Mouse (Mus musculus): Measurements from ENCODE around the gene Rps16. TPM values are rescaled to one million over a fixed set of nuclear protein-coding genes. Genes with fewer than 3 reads are reported as not detected.

Rps16 gene
- total and polyA plus RNA-seq, 2 experiments from 2014 or later: 158 to 536 TPM

- H3K4me3 ChIP-seq (ENCODE audit: low read depth, low read length): no peak overlapping the region
- H3K9me3 ChIP-seq (ENCODE audit: low read length): no peaks in the 10 kb centered on the region
- peak; percentile 27 for TF ChIP-seq CTCF (IDR thresholded peaks at IDR 0.05)
- no peak overlapping the region for H3K4me2 ChIP-seq (ENCODE audit: low read depth, low read length, poor library complexity, severe bottlenecking)
- no peak overlapping the region for H3K27ac ChIP-seq (ENCODE audit: low read depth, low read length)
- H3K9ac ChIP-seq (replicated peaks; ENCODE audit: low read length, poor library complexity, severe bottlenecking): no peak overlapping the region
- H3K27me3 ChIP-seq (ENCODE audit: insufficient read depth, low read length): no peaks in the 10 kb centered on the region
- peaks cover 13% of the 10 kb centered on the region; the same call in 1 of the 2 replicates for H3K36me3 ChIP-seq (ENCODE audit: insufficient read depth, low read length)
- peaks cover 9% of the 10 kb centered on the region; the same call in 1 of the 2 replicates for H3K4me1 ChIP-seq (ENCODE audit: insufficient read depth, low read length)
- 98% methylated on average over 2 of the region's 2 CpGs for WGBS
- ATAC-seq (ENCODE audit: low FRiP score) (no peak), DNase-seq (ENCODE audit: low spot score) (no peak)
These were observed 2.8 kb downstream of the Rps16 start for GRCm38 (mm10) chr7:28353267-28353666.

GRCm38 (mm10) chr7:28354113-28354581 lies 3.7 kb downstream of the Rps16 start:
- ATAC-seq (ENCODE audit: low FRiP score) (no peak), DNase-seq (ENCODE audit: low spot score) (no peak)
- Histone ChIP-seq H3K4me1 (ENCODE audit: insufficient read depth, low read length) (peaks cover 9% of the 10 kb centered on the region; the same call in 1 of the 2 replicates), H3K27ac (ENCODE audit: low read depth, low read length) (no peak overlapping the region), H3K4me2 (ENCODE audit: low read depth, low read length, poor library complexity, severe bottlenecking) (no peak overlapping the region), H3K4me3 (ENCODE audit: low read depth, low read length) (no peak overlapping the region), H3K9me3 (ENCODE audit: low read length) (no peaks in the 10 kb centered on the region), H3K27me3 (ENCODE audit: insufficient read depth, low read length) (no peaks in the 10 kb centered on the region), H3K9ac (replicated peaks; ENCODE audit: low read length, poor library complexity, severe bottlenecking) (no peak overlapping the region), H3K36me3 (ENCODE audit: insufficient read depth, low read length) (peaks cover 13% of the 10 kb centered on the region; the same call in 1 of the 2 replicates)
- 83% methylated on average over 3 of the region's 3 CpGs for WGBS
- no peak for TF ChIP-seq CTCF (IDR thresholded peaks at IDR 0.05)

DNA sequence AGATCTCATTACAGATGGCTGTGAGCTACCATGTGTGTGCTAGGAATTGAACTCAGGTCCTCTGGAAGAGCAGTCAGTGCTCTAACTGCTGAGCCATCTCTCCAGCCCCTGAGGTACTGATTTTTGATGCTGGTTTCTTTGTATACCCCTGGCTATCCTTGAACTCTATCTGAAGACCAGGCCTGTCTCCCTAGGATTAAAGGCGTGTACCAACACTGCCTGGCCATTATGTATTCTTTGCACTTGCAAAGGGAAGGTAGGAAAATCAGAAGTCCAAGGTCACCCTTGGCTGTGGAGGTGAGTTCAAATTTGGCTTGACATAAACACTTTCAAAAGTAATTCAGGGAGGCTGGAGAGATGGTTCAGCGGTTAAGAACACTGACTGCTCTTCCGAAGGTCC lies 4.1 kb downstream of the Rps16 start:
- Histone ChIP-seq H3K4me1 (ENCODE audit: insufficient read depth, low read length) (peaks cover 7% of the 10 kb centered on the region; the same call in 1 of the 2 replicates), H3K9ac (replicated peaks; ENCODE audit: low read length, poor library complexity, severe bottlenecking) (no peak overlapping the region), H3K4me2 (ENCODE audit: low read depth, low read length, poor library complexity, severe bottlenecking) (no peak overlapping the region), H3K9me3 (ENCODE audit: low read length) (no peaks in the 10 kb centered on the region), H3K36me3 (ENCODE audit: insufficient read depth, low read length) (peaks cover 13% of the 10 kb centered on the region; the same call in 1 of the 2 replicates), H3K27me3 (ENCODE audit: insufficient read depth, low read length) (no peaks in the 10 kb centered on the region), H3K27ac (ENCODE audit: low read depth, low read length) (no peak overlapping the region), H3K4me3 (ENCODE audit: low read depth, low read length) (no peak overlapping the region)
- DNase-seq (ENCODE audit: low spot score) (no peak), ATAC-seq (ENCODE audit: low FRiP score) (no peak)
- no peak for TF ChIP-seq CTCF (IDR thresholded peaks at IDR 0.05)
- 91% methylated on average over 3 of the region's 3 CpGs for WGBS

DNA sequence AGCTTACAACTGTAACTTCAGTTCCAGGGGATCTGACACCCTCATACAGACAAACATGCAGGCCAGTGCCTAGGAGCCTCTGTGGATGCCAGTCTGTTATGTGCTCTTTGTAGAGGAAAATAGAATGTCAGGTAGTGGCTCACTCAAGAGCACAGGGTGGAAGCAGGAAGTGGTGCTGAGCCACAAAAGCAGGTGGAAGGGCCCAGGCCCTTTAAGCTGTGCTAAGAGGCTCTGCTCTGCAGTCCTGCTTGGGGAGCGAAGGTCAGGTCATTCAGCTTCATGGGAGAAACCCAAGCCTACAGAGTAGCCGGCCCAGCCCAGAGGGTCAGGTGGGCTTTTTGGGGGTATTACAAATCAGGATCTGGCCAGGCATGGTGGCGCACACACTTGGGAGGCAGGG lies 4.8 kb downstream of the Rps16 start:
- no peak for ATAC-seq (ENCODE audit: low FRiP score)
- H3K27ac ChIP-seq (ENCODE audit: low read depth, low read length): no peak overlapping the region
- peaks cover 5% of the 10 kb centered on the region; the same call in 1 of the 2 replicates for H3K4me1 ChIP-seq (ENCODE audit: insufficient read depth, low read length)
- no peaks in the 10 kb centered on the region for H3K27me3 ChIP-seq (ENCODE audit: insufficient read depth, low read length)
- no peak for DNase-seq (ENCODE audit: low spot score)
- H3K9ac ChIP-seq (replicated peaks; ENCODE audit: low read length, poor library complexity, severe bottlenecking): no peak overlapping the region
- H3K36me3 ChIP-seq (ENCODE audit: insufficient read depth, low read length): peaks cover 15% of the 10 kb centered on the region
- TF ChIP-seq CTCF (IDR thresholded peaks at IDR 0.05): no peak
- no peaks in the 10 kb centered on the region for H3K9me3 ChIP-seq (ENCODE audit: low read length)
- H3K4me3 ChIP-seq (ENCODE audit: low read depth, low read length): no peak overlapping the region
- WGBS: 82% methylated on average over 3 of the region's 3 CpGs
- H3K4me2 ChIP-seq (ENCODE audit: low read depth, low read length, poor library complexity, severe bottlenecking): no peak overlapping the region

DNA sequence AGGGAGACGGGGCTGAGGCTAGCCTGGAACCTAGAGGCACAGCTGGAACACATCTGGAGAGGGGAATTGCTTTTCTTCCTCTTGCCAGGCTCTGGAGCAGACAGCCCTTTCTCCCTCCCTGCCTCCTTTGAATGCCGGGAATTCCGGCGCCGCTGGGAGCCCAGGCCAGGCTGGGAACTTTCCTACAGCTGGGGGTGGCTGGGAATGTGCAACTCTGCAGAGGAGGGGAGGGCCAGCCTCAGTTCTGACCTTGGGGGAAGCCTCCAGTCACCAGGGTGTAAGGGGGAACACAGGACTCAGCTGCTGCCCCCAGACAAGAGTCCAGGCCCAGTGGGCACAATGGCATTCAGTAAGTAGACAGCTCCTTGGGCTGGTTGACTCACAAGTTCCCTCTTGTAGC lies 6.5 kb downstream of the Rps16 start:
- no peaks in the 10 kb centered on the region for H3K9me3 ChIP-seq (ENCODE audit: low read length)
- 8% methylated on average over 5 of the region's 5 CpGs for WGBS
- DNase-seq (ENCODE audit: low spot score) (no peak), ATAC-seq (ENCODE audit: low FRiP score) (no peak)
- no peak overlapping the region for H3K4me2 ChIP-seq (ENCODE audit: low read depth, low read length, poor library complexity, severe bottlenecking)
- peaks cover 22% of the 10 kb centered on the region for H3K36me3 ChIP-seq (ENCODE audit: insufficient read depth, low read length)
- H3K9ac ChIP-seq (replicated peaks; ENCODE audit: low read length, poor library complexity, severe bottlenecking): no peak overlapping the region; the same call in 1 of the 2 replicates
- peak overlapping the region; percentile 2; the same call in 1 of the 2 replicates for H3K27ac ChIP-seq (ENCODE audit: low read depth, low read length)
- no peak overlapping the region for H3K4me3 ChIP-seq (ENCODE audit: low read depth, low read length)
- H3K4me1 ChIP-seq (ENCODE audit: insufficient read depth, low read length): no peaks in the 10 kb centered on the region; the same call in 1 of the 2 replicates
- no peak for TF ChIP-seq CTCF (IDR thresholded peaks at IDR 0.05)
- H3K27me3 ChIP-seq (ENCODE audit: insufficient read depth, low read length): no peaks in the 10 kb centered on the region

DNA sequence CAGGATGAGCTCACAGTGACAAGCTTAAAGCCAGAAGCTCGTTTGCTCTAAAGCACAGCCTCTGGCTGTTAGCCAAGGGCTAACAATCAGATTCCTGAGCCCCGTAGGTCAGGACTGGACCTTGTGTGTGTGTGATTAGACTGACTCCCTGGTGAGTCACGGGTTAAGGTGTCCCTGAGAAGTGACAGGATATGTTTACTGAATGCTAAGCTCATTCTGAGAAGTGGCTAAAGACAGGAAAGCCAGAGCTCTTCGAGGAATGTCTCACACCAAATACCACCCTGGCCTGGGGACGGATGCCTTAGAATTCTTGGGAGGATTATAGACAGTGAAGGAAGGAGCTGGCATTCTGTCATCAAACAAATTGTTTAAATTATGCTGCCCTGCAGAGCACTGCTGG lies 7.5 kb downstream of the Rps16 start:
- no peaks in the 10 kb centered on the region for H3K9me3 ChIP-seq (ENCODE audit: low read length)
- H3K36me3 ChIP-seq (ENCODE audit: insufficient read depth, low read length): peaks cover 26% of the 10 kb centered on the region
- ATAC-seq (ENCODE audit: low FRiP score): no peak
- H3K27ac ChIP-seq (ENCODE audit: low read depth, low read length): peak overlapping the region; percentile 2
- TF ChIP-seq CTCF (IDR thresholded peaks at IDR 0.05): no peak
- no peak overlapping the region for H3K4me2 ChIP-seq (ENCODE audit: low read depth, low read length, poor library complexity, severe bottlenecking)
- H3K27me3 ChIP-seq (ENCODE audit: insufficient read depth, low read length): no peaks in the 10 kb centered on the region
- no peaks in the 10 kb centered on the region for H3K4me1 ChIP-seq (ENCODE audit: insufficient read depth, low read length)
- WGBS: 2% methylated on average over 5 of the region's 5 CpGs
- DNase-seq (ENCODE audit: low spot score): no peak
- peak overlapping the region; percentile 34; the same call in 1 of the 2 replicates for H3K9ac ChIP-seq (replicated peaks; ENCODE audit: low read length, poor library complexity, severe bottlenecking)
- H3K4me3 ChIP-seq (ENCODE audit: low read depth, low read length): no peak overlapping the region

All from midbrain, postnatal 0 days (tissue).